Mouse (Mus musculus): ENCODE data around the gene Plscr2. TPM values are rescaled to one million over a fixed set of nuclear protein-coding genes. Genes with fewer than 3 reads are reported as not detected.

Plscr2 gene
- total and polyA plus RNA-seq, 3 experiments: 0.11 to 0.19 TPM; not detected in 1

DNA sequence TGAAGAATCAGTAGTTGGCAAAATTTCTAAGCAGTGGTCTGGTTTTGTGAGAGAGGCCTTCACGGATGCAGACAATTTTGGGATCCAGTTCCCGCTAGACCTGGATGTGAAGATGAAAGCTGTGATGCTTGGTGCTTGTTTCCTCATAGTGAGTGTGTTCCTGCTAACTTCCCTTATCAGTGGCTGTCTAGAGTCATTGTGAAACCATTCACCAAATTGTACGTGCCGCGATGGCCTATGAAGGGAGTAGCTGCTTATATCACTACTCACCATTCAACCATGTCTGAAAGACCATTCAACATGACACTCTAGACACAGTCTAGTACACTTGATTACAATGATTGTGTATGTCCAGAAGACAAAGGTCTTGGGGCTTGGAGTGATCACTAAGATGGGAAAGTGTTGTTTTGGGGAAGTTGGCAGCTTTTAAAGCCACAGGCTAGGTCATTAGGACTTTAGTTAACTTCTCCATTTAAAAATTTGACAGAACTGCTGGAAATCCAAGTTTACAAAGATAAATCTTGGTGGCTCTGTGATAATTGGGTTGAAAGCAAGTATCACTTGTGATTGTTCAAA, 5.5 kb upstream of the Plscr2 start:
- Histone ChIP-seq H3K27ac (ENCODE audit: control insufficient read depth, low read depth, low read length) (no peak overlapping the region; the same call in 1 of the 2 replicates), H3K27me3 (ENCODE audit: control insufficient read depth in 1 of 2, insufficient read depth in 2 of 2, low read length in 2 of 2) (no peaks in the 10 kb centered on the region), H3K36me3 (ENCODE audit: control insufficient read depth in 1 of 2, insufficient read depth in 2 of 2, low read length in 2 of 2) (peaks cover 0 to 23% of the 10 kb centered on the region in 2 experiments; a peak in 2 of 4 replicates), H3K79me2 (ENCODE audit: control insufficient read depth, insufficient read depth, low read length, poor library complexity) (no peaks in the 10 kb centered on the region; the same call in 1 of the 2 replicates), H3K4me3 (ENCODE audit: control insufficient read depth in 1 of 2, insufficient read depth in 1 of 2, low read depth in 2 of 2, low read length in 2 of 2) (no peak overlapping the region), H3K9ac (ENCODE audit: control insufficient read depth, low read depth, low read length, poor library complexity, severe bottlenecking) (no peak overlapping the region), H3K9me3 (replicated peaks; ENCODE audit: insufficient read depth, low read length) (no peaks in the 10 kb centered on the region), H3K4me1 (ENCODE audit: control insufficient read depth in 1 of 2, insufficient read depth in 2 of 2, low read length in 2 of 2) (peaks cover 16 to 35% of the 10 kb centered on the region in 2 experiments)
- DNase-seq (ENCODE audit: low read depth, low spot score): peak; percentile 56
- TF ChIP-seq GATA1 (IDR thresholded peaks at IDR 0.05; ENCODE audit: low read depth, low read length) (no peak), NRF1 (IDR thresholded peaks at IDR 0.05; ENCODE audit: insufficient read depth, low read depth, low read length, poor library complexity, severe bottlenecking) (no peak), EP300 (IDR thresholded peaks at IDR 0.05; ENCODE audit: low read depth in 1 of 2, low read length in 2 of 2) (peak; percentile 7 to 39; a peak in 1 of 4 replicates), ZNF384 (IDR thresholded peaks at IDR 0.05; ENCODE audit: low read depth, low read length) (no peak), SIN3A (IDR thresholded peaks at IDR 0.05; ENCODE audit: low read length) (0 out of 2 replicates have a peak, but pooled peaks have one; percentile 27), BHLHE40 (IDR thresholded peaks at IDR 0.05; ENCODE audit: borderline replicate concordance, low read depth, low read length) (no peak), RCOR1 (IDR thresholded peaks at IDR 0.05; ENCODE audit: low read depth, low read length) (peak; percentile 46; the same call in 1 of the 2 replicates), MAFK (IDR thresholded peaks at IDR 0.05; ENCODE audit: borderline replicate concordance, low read depth, low read length) (peak; percentile 12; the same call in 1 of the 2 replicates), USF1 (IDR thresholded peaks at IDR 0.05; ENCODE audit: low read depth, low read length) (no peak), TCF12 (IDR thresholded peaks at IDR 0.05; ENCODE audit: low read depth, low read length) (no peak), CTCF (IDR thresholded peaks at IDR 0.05 in 2 of 3, conservative IDR thresholded peaks at IDR 0.05 in 1 of 3; ENCODE audit: control insufficient read depth in 1 of 3, insufficient read depth in 1 of 3, low read depth in 2 of 3, low read length in 3 of 3, poor library complexity in 1 of 3, severe bottlenecking in 1 of 3) (no peak), ZMIZ1 (IDR thresholded peaks at IDR 0.05; ENCODE audit: low read depth, low read length) (no peak), UBTF (IDR thresholded peaks at IDR 0.05; ENCODE audit: borderline replicate concordance, insufficient read depth, low read depth, low read length) (no peak), ELF1 (IDR thresholded peaks at IDR 0.05; ENCODE audit: low read depth, low read length) (no peak), MYB (IDR thresholded peaks at IDR 0.05; ENCODE audit: low read depth, low read length) (no peak), MEF2A (IDR thresholded peaks at IDR 0.05; ENCODE audit: extremely low read depth, insufficient replicate concordance, low read depth, low read length, poor library complexity, severe bottlenecking) (no peak), MYC (IDR thresholded peaks at IDR 0.05; ENCODE audit: low read depth, low read length) (no peak), CHD1 (IDR thresholded peaks at IDR 0.05; ENCODE audit: low read depth, low read length) (no peak), ZKSCAN1 (IDR thresholded peaks at IDR 0.05; ENCODE audit: low read depth, low read length) (no peak)

All from MEL (cell line).